Mouse (Mus musculus): ENCODE results near the gene Btbd35f18. TPM values are rescaled to one million over a fixed set of nuclear protein-coding genes. Genes with fewer than 3 reads are reported as not detected.
"Not testable (repeated sequence)": the region's sequence is repeated elsewhere in the genome, so short reads cannot be mapped to it uniquely, and the experiment has no call there.

The Btbd35f18 gene
- not detected in 2 replicates for polyA plus RNA-seq (2015; fragmentation: Nextera tagmentation; extraction: Ambion mirVana)

DNA sequence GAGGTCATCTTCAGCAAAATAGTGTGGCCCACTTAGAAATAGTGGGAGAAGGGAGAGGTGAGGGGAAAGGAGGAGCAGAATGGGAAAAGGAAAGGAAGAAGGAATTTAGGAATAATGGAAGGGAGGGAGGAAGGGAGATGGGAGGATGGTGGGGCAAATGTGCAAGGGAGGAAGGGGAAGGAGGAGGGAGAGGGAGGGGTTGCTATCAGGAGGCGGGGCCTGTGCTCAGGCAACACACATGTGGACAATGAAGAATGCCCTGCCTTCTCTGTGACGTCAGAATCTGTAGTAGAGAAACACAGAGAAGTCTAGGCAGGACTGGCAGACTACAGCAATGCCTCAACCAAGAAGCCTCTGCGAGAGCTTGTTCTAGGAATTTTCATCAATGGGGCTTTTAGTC, at the start of gene Btbd35f18:
Btbd35f18 (plus strand) TSS at position 301 of the 400 bp plus-strand sequence.
- H3K9me3 ChIP-seq; H3K4me2 ChIP-seq (replicated peaks); H3K9ac ChIP-seq (replicated peaks); H3K4me1 ChIP-seq; H3K36me3 ChIP-seq; H3K27me3 ChIP-seq; H3K4me3 ChIP-seq; H3K27ac ChIP-seq (replicated peaks); ATAC-seq (replicated peaks): not testable (repeated sequence)
- WGBS, result no CpG with 5 or more reads among the region's 3 CpGs

Other genes starting within 250 kb of the Btbd35f18 start
- not detected in 2 replicates for gene Btbd35f10, start 52.7 kb downstream of the Btbd35f18 start, polyA plus RNA-seq (2015; fragmentation: Nextera tagmentation; extraction: Ambion mirVana)

Measured in forebrain, embryonic 15.5 days (tissue).